Mouse (Mus musculus) kidney, postnatal 0 days (tissue): ENCODE data around the gene Olfr574. TPM values are rescaled to one million over a fixed set of nuclear protein-coding genes. Genes with fewer than 3 reads are reported as not detected.

Source experiments
- ATAC-seq: fragments of 200-750 bp; cut with Nextera tagmentation; replicated peaks from 2 replicates; pipeline ENCODE4 v1.8.0; 2017; ENCODE audit warnings: low read depth, moderate number of reproducible peaks, moderate TSS enrichment, moderate library complexity; ENCODE audit not compliant: low FRiP score
- DNase-seq: peaks from one replicate; pipeline ENCODE4 v3.0.0-alpha.2; 2016; ENCODE audit warnings: low spot score
- H3K27ac ChIP-seq: fragments of 300-500 bp; sonication (generic); 2 replicates; pipeline ENCODE4 v1.5.1; 2014; ENCODE audit warnings: mild to moderate bottlenecking
- H3K27me3 ChIP-seq: fragments of 300-500 bp; sonication (generic); 2 replicates; pipeline ENCODE4 v1.6.1; 2014; ENCODE audit warnings: low read length, mixed read lengths; ENCODE audit not compliant: insufficient read depth
- H3K36me3 ChIP-seq: fragments of 300-500 bp; sonication (generic); 2 replicates; pipeline ENCODE4 v1.6.1; 2014; ENCODE audit warnings: low read length, mixed read lengths; ENCODE audit not compliant: insufficient read depth
- H3K4me1 ChIP-seq: fragments of 300-500 bp; sonication (generic); replicated peaks from 2 replicates; pipeline ENCODE4 v1.6.1; 2014; ENCODE audit warnings: antibody characterized with exemption, low read length, mixed read lengths; ENCODE audit not compliant: insufficient read depth
- H3K4me2 ChIP-seq: fragments of 300-500 bp; sonication (generic); 2 replicates; pipeline ENCODE4 v1.6.1; 2014; ENCODE audit warnings: mild to moderate bottlenecking, low read length, moderate library complexity, mixed read lengths
- H3K4me3 ChIP-seq: fragments of 300-500 bp; sonication (generic); replicated peaks from 2 replicates; pipeline ENCODE4 v1.5.1; 2014; ENCODE audit warnings: low read depth, low read length
- H3K9ac ChIP-seq: fragments of 300-500 bp; sonication (generic); 2 replicates; pipeline ENCODE4 v1.6.1; 2014; ENCODE audit warnings: low read depth, low read length
- H3K9me3 ChIP-seq: fragments of 300-500 bp; sonication (generic); replicated peaks from 2 replicates; pipeline ENCODE4 v1.6.1; 2016; ENCODE audit warnings: low read length, inconsistent platforms, mixed read lengths
- CTCF ChIP-seq: IDR thresholded peaks from 2 replicates; pipeline ENCODE4 v1.5.1; 2016; ENCODE audit warnings: antibody characterized with exemption, low read depth, mild to moderate bottlenecking, moderate library complexity
- WGBS: fragments of 180-500 bp; shearing (Covaris S2); extraction: QIAGEN DNeasy Blood & Tissue Kit; methylation state at CpG from one replicate; pipeline ENCODE4 v1.1.7; 2014; 5-methylcytosine and 5-hydroxymethylcytosine counted together
- polyA plus RNA-seq: library from polyadenylated mRNA; unstranded; fragments of >200 nt; fragmentation: Nextera tagmentation; extraction: Ambion mirVana; gene quantifications from 2 replicates; pipeline ENCODE4 v1.2.1, GENCODE M21; 2015

Gene Olfr574
- polyA plus RNA-seq, 1 experiment from 2014 or later, result not detected

- WGBS, result 38% methylated on average over 1 of the region's 1 CpGs
- H3K27me3 ChIP-seq, result no peaks in the 10 kb centered on the region
- no peak overlapping the region for H3K4me3 ChIP-seq
- ATAC-seq, result no peak
- H3K27ac ChIP-seq, result no peak overlapping the region
- DNase-seq, result no peak
- no peaks in the 10 kb centered on the region for H3K9me3 ChIP-seq
- no peaks in the 10 kb centered on the region for H3K36me3 ChIP-seq
- H3K4me2 ChIP-seq, result no peak overlapping the region
- no peaks in the 10 kb centered on the region for H3K4me1 ChIP-seq
- TF ChIP-seq CTCF, result no peak
- H3K9ac ChIP-seq, result no peak overlapping the region
These were observed 26.1 kb downstream of the Olfr574 start for GRCm38 (mm10) chr7:102974399-102974798.

DNA sequence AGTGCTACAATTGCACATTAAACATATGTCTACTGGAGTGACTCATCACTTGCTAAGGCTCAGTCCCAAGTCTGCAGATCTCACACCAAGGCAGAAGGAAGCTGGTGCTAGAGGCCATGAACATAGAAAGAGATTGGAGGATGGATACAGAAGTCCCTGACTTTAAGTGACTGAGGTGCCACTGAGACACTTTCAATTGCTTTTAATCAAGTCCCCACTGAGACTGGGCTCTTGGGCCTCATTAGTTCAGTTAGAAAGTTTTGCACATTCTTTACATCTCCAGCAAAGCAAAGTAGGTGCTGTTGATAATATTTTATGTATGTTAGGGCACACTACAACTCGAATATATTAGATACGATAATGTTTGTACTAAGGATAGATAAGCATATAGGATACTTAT, 27.6 kb downstream of the Olfr574 start, which contains the start of gene Olfr577:
Gene Olfr577, minus strand, starts transcription at position 101 of the 400 bp plus-strand sequence.
- no peak for ATAC-seq

DNA sequence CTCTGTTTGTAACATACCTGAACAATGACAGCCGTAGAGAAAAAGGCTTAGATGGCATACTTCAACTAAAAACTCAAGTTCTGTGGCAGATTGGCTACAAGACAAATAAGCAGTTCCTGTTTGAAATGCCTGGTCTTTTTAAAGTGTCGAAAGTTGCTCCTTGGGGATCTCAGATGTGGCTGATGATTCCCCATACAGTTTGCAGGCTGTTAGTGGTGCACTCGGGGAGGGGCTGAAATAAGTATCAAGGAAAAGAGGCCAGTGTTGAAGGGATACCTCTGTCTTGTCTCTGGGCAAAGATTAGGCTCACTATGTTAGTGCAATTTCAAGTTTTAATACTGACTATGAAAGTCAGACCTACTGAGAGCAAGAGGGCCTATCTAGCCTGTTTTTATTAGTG, 41.0 kb downstream of the Olfr574 start, which contains the start of gene Olfr578:
Gene Olfr578, minus strand, starts transcription at position 101 of the 400 bp plus-strand sequence.
- Histone ChIP-seq H3K9me3 (no peaks in the 10 kb centered on the region), H3K36me3 (no peaks in the 10 kb centered on the region), H3K4me2 (no peak within 1 kb of the TSS), H3K4me1 (no peaks in the 10 kb centered on the region), H3K4me3 (no peak within 1 kb of the TSS), H3K27me3 (no peaks in the 10 kb centered on the region), H3K9ac (no peak within 1 kb of the TSS), H3K27ac (no peak within 1 kb of the TSS)
- no peak for TF ChIP-seq CTCF
- DNase-seq (no peak), ATAC-seq (no peak)
- WGBS, result 61% methylated on average over 3 of the region's 3 CpGs

More for the DNA sequence above, 27.6 kb downstream of the Olfr574 start, which contains the start of gene Olfr577:
- no peaks in the 10 kb centered on the region for H3K36me3 ChIP-seq
- no peak within 1 kb of the TSS for H3K4me3 ChIP-seq
- no peak within 1 kb of the TSS for H3K4me2 ChIP-seq
- H3K27ac ChIP-seq, result no peak within 1 kb of the TSS
- WGBS, result 84% methylated on average over 2 of the region's 2 CpGs
- no peak within 1 kb of the TSS for H3K9ac ChIP-seq
- no peaks in the 10 kb centered on the region for H3K9me3 ChIP-seq
- no peak for TF ChIP-seq CTCF
- DNase-seq, result no peak
- no peaks in the 10 kb centered on the region for H3K27me3 ChIP-seq
- no peaks in the 10 kb centered on the region for H3K4me1 ChIP-seq

Other genes with a start within 250 kb of the Olfr574 start
- gene Olfr558, start 246.3 kb upstream of the Olfr574 start, polyA plus RNA-seq, result 1.3 and 1.4 TPM in 2 replicates
- not detected in 2 replicates for gene Olfr33, start 229.4 kb upstream of the Olfr574 start, polyA plus RNA-seq
- not detected in 2 replicates for gene Olfr559, start 221.0 kb upstream of the Olfr574 start, polyA plus RNA-seq
- not detected in 2 replicates for gene Olfr560, start 189.1 kb upstream of the Olfr574 start, polyA plus RNA-seq
- 0.50 and 0.63 TPM in 2 replicates for gene Olfr78, start 189.0 kb upstream of the Olfr574 start, polyA plus RNA-seq
- gene Olfr561, start 177.2 kb upstream of the Olfr574 start, polyA plus RNA-seq, result 0.09 TPM in 1 of 2 replicates, not detected in the other
- not detected in 2 replicates for gene Olfr564, start 145.0 kb upstream of the Olfr574 start, polyA plus RNA-seq
- gene Olfr566, start 89.7 kb upstream of the Olfr574 start, polyA plus RNA-seq, result not detected in 2 replicates
- not detected in 2 replicates for gene Olfr568, start 71.3 kb upstream of the Olfr574 start, polyA plus RNA-seq
- gene Olfr569, start 57.6 kb upstream of the Olfr574 start, polyA plus RNA-seq, result not detected in 2 replicates
- gene Olfr570, start 53.9 kb upstream of the Olfr574 start, polyA plus RNA-seq, result not detected in 2 replicates
- gene Olfr571, start 30.9 kb upstream of the Olfr574 start, polyA plus RNA-seq, result not detected in 2 replicates
- gene Olfr572, start 24.1 kb upstream of the Olfr574 start, polyA plus RNA-seq, result not detected in 2 replicates
- gene Olfr573-ps1, start 5.9 kb upstream of the Olfr574 start, polyA plus RNA-seq, result not detected in 2 replicates
- gene Olfr575, start 10.3 kb downstream of the Olfr574 start, polyA plus RNA-seq, result not detected in 2 replicates
- not detected in 2 replicates for gene Olfr576, start 14.2 kb downstream of the Olfr574 start, polyA plus RNA-seq
- not detected in 2 replicates for gene Olfr577, start 27.5 kb downstream of the Olfr574 start, polyA plus RNA-seq
- gene Olfr578, start 40.9 kb downstream of the Olfr574 start, polyA plus RNA-seq, result not detected in 2 replicates
- not detected in 2 replicates for gene Olfr582, start 89.6 kb downstream of the Olfr574 start, polyA plus RNA-seq
- not detected in 2 replicates for gene Olfr583, start 102.8 kb downstream of the Olfr574 start, polyA plus RNA-seq
- gene Olfr584, start 133.4 kb downstream of the Olfr574 start, polyA plus RNA-seq, result not detected in 2 replicates
- gene Olfr585, start 149.3 kb downstream of the Olfr574 start, polyA plus RNA-seq, result not detected in 2 replicates
- not detected in 2 replicates for gene Olfr586, start 177.2 kb downstream of the Olfr574 start, polyA plus RNA-seq
- gene Olfr588-ps1, start 192.4 kb downstream of the Olfr574 start, polyA plus RNA-seq, result not detected in 2 replicates
- gene Olfr589, start 207.9 kb downstream of the Olfr574 start, polyA plus RNA-seq, result not detected in 2 replicates
- not detected in 2 replicates for gene Olfr591, start 229.9 kb downstream of the Olfr574 start, polyA plus RNA-seq
- gene Olfr592, start 236.3 kb downstream of the Olfr574 start, polyA plus RNA-seq, result not detected in 2 replicates